Mouse (Mus musculus): ENCODE results near the gene Vmn1r49. TPM values are rescaled to one million over a fixed set of nuclear protein-coding genes. Genes with fewer than 3 reads are reported as not detected.
"Not testable (repeated sequence)": the region's sequence is repeated elsewhere in the genome, so short reads cannot be mapped to it uniquely, and the experiment has no call there.

Gene Vmn1r49
- polyA plus RNA-seq (2015; fragmentation: Nextera tagmentation; extraction: Ambion mirVana), result 0.04 TPM in 1 of 2 replicates, not detected in the other

- WGBS, result 75% methylated on average over 4 of the region's 4 CpGs
- Histone ChIP-seq H3K9ac (ENCODE audit: low read length) (no peak within 1 kb of the TSS), H3K36me3 (ENCODE audit: control insufficient read depth, insufficient read depth, low read length) (no peaks in the 10 kb centered on the region), H3K4me2 (replicated peaks; ENCODE audit: low read depth) (no peak within 1 kb of the TSS), H3K27ac (replicated peaks) (no peak within 1 kb of the TSS), H3K9me3 (ENCODE audit: control insufficient read depth, low read length) (no peaks in the 10 kb centered on the region), H3K4me1 (replicated peaks; ENCODE audit: control insufficient read depth, insufficient read depth) (no peaks in the 10 kb centered on the region), H3K4me3 (ENCODE audit: low read depth, low read length) (no peak within 1 kb of the TSS), H3K27me3 (ENCODE audit: control insufficient read depth, insufficient read depth, low read length) (no peaks in the 10 kb centered on the region)
- DNase-seq (ENCODE audit: low spot score), result no peak
- TF ChIP-seq EP300 (optimal IDR thresholded peaks at IDR 0.05) (no peak), CTCF (IDR thresholded peaks at IDR 0.05; ENCODE audit: low read depth) (no peak)
- no peak for ATAC-seq (ENCODE audit: low FRiP score, low TSS enrichment)
These were observed at the start of gene Vmn1r49 for GRCm38 (mm10) chr6:90078406-90078805. Vmn1r49 (minus strand) TSS chr6:90078506.

GRCm38 (mm10) chr6:90122296-90122695, 44.0 kb upstream of the Vmn1r49 start, which contains the start of gene Vmn1r51:
Vmn1r51 (plus strand) TSS chr6:90122596.
- H3K9ac ChIP-seq (ENCODE audit: low read length); H3K27me3 ChIP-seq (ENCODE audit: control insufficient read depth, insufficient read depth, low read length); H3K4me3 ChIP-seq (ENCODE audit: low read depth, low read length); H3K4me2 ChIP-seq (replicated peaks; ENCODE audit: low read depth); H3K36me3 ChIP-seq (ENCODE audit: control insufficient read depth, insufficient read depth, low read length); H3K9me3 ChIP-seq (ENCODE audit: control insufficient read depth, low read length); H3K27ac ChIP-seq (replicated peaks); H3K4me1 ChIP-seq (replicated peaks; ENCODE audit: control insufficient read depth, insufficient read depth); DNase-seq (ENCODE audit: low spot score); ATAC-seq (ENCODE audit: low FRiP score, low TSS enrichment): not testable (repeated sequence)
- WGBS, result 90% methylated on average over 1 of the region's 1 CpGs

- no peaks in the 10 kb centered on the region for H3K36me3 ChIP-seq (ENCODE audit: control insufficient read depth, insufficient read depth, low read length)
- H3K27me3 ChIP-seq (ENCODE audit: control insufficient read depth, insufficient read depth, low read length), result no peaks in the 10 kb centered on the region
- DNase-seq (ENCODE audit: low spot score) (no peak), ATAC-seq (ENCODE audit: low FRiP score, low TSS enrichment) (no peak)
- no peak within 1 kb of the TSS for H3K9ac ChIP-seq (ENCODE audit: low read length)
- H3K4me2 ChIP-seq (replicated peaks; ENCODE audit: low read depth), result no peak within 1 kb of the TSS
- H3K4me3 ChIP-seq (ENCODE audit: low read depth, low read length), result no peak within 1 kb of the TSS
- no peaks in the 10 kb centered on the region for H3K9me3 ChIP-seq (ENCODE audit: control insufficient read depth, low read length)
- WGBS, result 59% methylated on average over 2 of the region's 2 CpGs
- no peaks in the 10 kb centered on the region for H3K4me1 ChIP-seq (replicated peaks; ENCODE audit: control insufficient read depth, insufficient read depth)
- TF ChIP-seq CTCF (IDR thresholded peaks at IDR 0.05; ENCODE audit: low read depth), result no peak
- TF ChIP-seq EP300 (optimal IDR thresholded peaks at IDR 0.05), result no peak
- H3K27ac ChIP-seq (replicated peaks), result no peak within 1 kb of the TSS
These were observed 22.8 kb upstream of the Vmn1r49 start, which contains the start of gene Vmn1r50 for GRCm38 (mm10) chr6:90101130-90101529. Vmn1r50 (plus strand) TSS chr6:90101430.

GRCm38 (mm10) chr6:90100566-90100965, 22.3 kb upstream of the Vmn1r49 start:
- H3K9ac ChIP-seq (ENCODE audit: low read length), result no peak overlapping the region
- H3K4me2 ChIP-seq (replicated peaks; ENCODE audit: low read depth), result no peak overlapping the region
- WGBS, result 87% methylated on average over 2 of the region's 2 CpGs
- ATAC-seq (ENCODE audit: low FRiP score, low TSS enrichment) (no peak), DNase-seq (ENCODE audit: low spot score) (no peak)
- H3K27me3 ChIP-seq (ENCODE audit: control insufficient read depth, insufficient read depth, low read length), result no peaks in the 10 kb centered on the region
- no peaks in the 10 kb centered on the region for H3K4me1 ChIP-seq (replicated peaks; ENCODE audit: control insufficient read depth, insufficient read depth)
- H3K36me3 ChIP-seq (ENCODE audit: control insufficient read depth, insufficient read depth, low read length), result no peaks in the 10 kb centered on the region
- H3K9me3 ChIP-seq (ENCODE audit: control insufficient read depth, low read length), result no peaks in the 10 kb centered on the region
- TF ChIP-seq CTCF (IDR thresholded peaks at IDR 0.05; ENCODE audit: low read depth), result no peak
- TF ChIP-seq EP300 (optimal IDR thresholded peaks at IDR 0.05), result no peak
- no peak overlapping the region for H3K4me3 ChIP-seq (ENCODE audit: low read depth, low read length)
- no peak overlapping the region for H3K27ac ChIP-seq (replicated peaks)

- WGBS, result no CpG with 5 or more reads among the region's 2 CpGs
- H3K9ac ChIP-seq (ENCODE audit: low read length); H3K9me3 ChIP-seq (ENCODE audit: control insufficient read depth, low read length); H3K4me2 ChIP-seq (replicated peaks; ENCODE audit: low read depth); H3K4me1 ChIP-seq (replicated peaks; ENCODE audit: control insufficient read depth, insufficient read depth); ATAC-seq (ENCODE audit: low FRiP score, low TSS enrichment); H3K4me3 ChIP-seq (ENCODE audit: low read depth, low read length); DNase-seq (ENCODE audit: low spot score); H3K27ac ChIP-seq (replicated peaks); H3K27me3 ChIP-seq (ENCODE audit: control insufficient read depth, insufficient read depth, low read length); H3K36me3 ChIP-seq (ENCODE audit: control insufficient read depth, insufficient read depth, low read length): not testable (repeated sequence)
These were observed 41.6 kb downstream of the Vmn1r49 start, which contains the start of gene Vmn1r48 for GRCm38 (mm10) chr6:90036741-90037140. Vmn1r48 (minus strand) TSS chr6:90036841.

Other genes starting within 250 kb of the Vmn1r49 start
- gene Vmn1r42, start 202.1 kb downstream of the Vmn1r49 start, polyA plus RNA-seq (2015; fragmentation: Nextera tagmentation; extraction: Ambion mirVana), result not detected in 2 replicates
- gene Vmn1r43, start 202.1 kb downstream of the Vmn1r49 start, polyA plus RNA-seq (2015; fragmentation: Nextera tagmentation; extraction: Ambion mirVana), result 0.11 and 0.12 TPM in 2 replicates
- gene Vmn1r44, start 194.8 kb downstream of the Vmn1r49 start, polyA plus RNA-seq (2015; fragmentation: Nextera tagmentation; extraction: Ambion mirVana), result not detected in 2 replicates
- gene Vmn1r45, start 137.9 kb downstream of the Vmn1r49 start, polyA plus RNA-seq (2015; fragmentation: Nextera tagmentation; extraction: Ambion mirVana), result 0.05 TPM in 1 of 2 replicates, not detected in the other
- 0.01 TPM in 1 of 2 replicates, not detected in the other for gene Vmn1r46, start 109.2 kb downstream of the Vmn1r49 start, polyA plus RNA-seq (2015; fragmentation: Nextera tagmentation; extraction: Ambion mirVana)
- not detected in 2 replicates for gene Vmn1r47, start 62.4 kb downstream of the Vmn1r49 start, polyA plus RNA-seq (2015; fragmentation: Nextera tagmentation; extraction: Ambion mirVana)
- gene Vmn1r48, start 41.7 kb downstream of the Vmn1r49 start, polyA plus RNA-seq (2015; fragmentation: Nextera tagmentation; extraction: Ambion mirVana), result not detected in 2 replicates
- gene Vmn1r50, start 22.9 kb upstream of the Vmn1r49 start, polyA plus RNA-seq (2015; fragmentation: Nextera tagmentation; extraction: Ambion mirVana), result not detected in 2 replicates
- gene Vmn1r51, start 44.1 kb upstream of the Vmn1r49 start, polyA plus RNA-seq (2015; fragmentation: Nextera tagmentation; extraction: Ambion mirVana), result not detected in 2 replicates
- not detected in 2 replicates for gene Vmn1r52, start 96.3 kb upstream of the Vmn1r49 start, polyA plus RNA-seq (2015; fragmentation: Nextera tagmentation; extraction: Ambion mirVana)
- gene V1ra8, start 124.3 kb upstream of the Vmn1r49 start, polyA plus RNA-seq (2015; fragmentation: Nextera tagmentation; extraction: Ambion mirVana), result not detected in 2 replicates
- gene Vmn1r53, start 145.9 kb upstream of the Vmn1r49 start, polyA plus RNA-seq (2015; fragmentation: Nextera tagmentation; extraction: Ambion mirVana), result not detected in 2 replicates
- not detected in 2 replicates for gene Vmn1r54, start 167.8 kb upstream of the Vmn1r49 start, polyA plus RNA-seq (2015; fragmentation: Nextera tagmentation; extraction: Ambion mirVana)
- gene BC048671, start 222.7 kb upstream of the Vmn1r49 start, polyA plus RNA-seq (2015; fragmentation: Nextera tagmentation; extraction: Ambion mirVana), result 0.28 and 0.33 TPM in 2 replicates
- gene Chst13, start 246.7 kb upstream of the Vmn1r49 start, polyA plus RNA-seq (2015; fragmentation: Nextera tagmentation; extraction: Ambion mirVana), result 0.40 and 0.87 TPM in 2 replicates